Mouse (Mus musculus) ovary, postnatal 10 days (tissue): Measurements from ENCODE around the gene Fopnl.

Experiments
- DNase-seq: peaks from one replicate; pipeline ENCODE4 v3.0.0; 2022; ENCODE audit warnings: low spot score

Gene Fopnl

DNA sequence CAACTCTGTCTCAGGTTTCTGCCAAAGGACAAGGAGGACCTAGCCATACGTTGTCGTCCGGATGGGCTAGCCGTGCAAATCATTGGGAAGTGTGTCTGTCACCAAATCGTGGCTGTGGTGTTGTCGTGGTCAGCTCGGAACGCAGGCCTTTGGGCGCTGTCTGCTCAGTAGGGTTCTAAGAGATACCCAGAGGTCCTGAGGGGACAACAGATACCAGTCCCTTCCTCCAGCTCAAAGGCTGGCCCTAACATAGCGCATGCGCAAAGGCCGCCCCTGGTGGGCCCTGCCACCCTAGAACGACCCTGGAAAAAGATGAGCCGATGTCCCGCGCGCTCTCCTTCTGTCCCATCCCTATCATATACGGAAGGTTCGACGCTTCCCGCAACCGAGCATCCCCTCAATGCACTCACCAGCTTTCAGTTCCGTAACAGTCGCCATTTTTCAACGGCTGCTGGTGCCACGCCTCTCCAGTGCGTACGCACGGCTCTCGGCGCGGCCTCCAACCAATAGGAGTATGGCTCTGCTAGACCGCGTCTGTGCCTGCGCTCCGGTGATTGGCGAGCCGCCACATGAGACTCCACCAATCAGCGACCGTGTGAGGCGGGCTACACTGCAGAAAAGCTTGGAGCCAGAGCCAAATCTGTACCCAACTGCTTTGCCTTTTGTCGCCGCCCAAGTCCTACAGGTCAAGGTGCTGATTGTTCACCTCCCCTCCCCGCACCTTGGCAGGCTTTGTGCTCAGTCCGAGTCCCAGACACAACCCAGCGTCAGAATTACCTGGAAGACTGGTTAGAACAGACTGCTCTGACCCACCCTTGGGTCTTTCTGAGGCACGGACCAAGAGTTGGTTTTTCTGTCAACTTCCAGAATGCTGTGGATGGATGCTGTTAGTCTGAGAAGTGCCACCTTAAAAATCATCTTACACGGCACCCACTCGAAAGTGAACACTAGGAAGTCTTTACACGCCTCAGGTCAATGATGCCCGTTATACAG is at the start of gene Fopnl:
Fopnl (minus strand) TSS at position 522 of the 993 bp plus-strand sequence.
- DNase-seq: peak; percentile 88

DNA sequence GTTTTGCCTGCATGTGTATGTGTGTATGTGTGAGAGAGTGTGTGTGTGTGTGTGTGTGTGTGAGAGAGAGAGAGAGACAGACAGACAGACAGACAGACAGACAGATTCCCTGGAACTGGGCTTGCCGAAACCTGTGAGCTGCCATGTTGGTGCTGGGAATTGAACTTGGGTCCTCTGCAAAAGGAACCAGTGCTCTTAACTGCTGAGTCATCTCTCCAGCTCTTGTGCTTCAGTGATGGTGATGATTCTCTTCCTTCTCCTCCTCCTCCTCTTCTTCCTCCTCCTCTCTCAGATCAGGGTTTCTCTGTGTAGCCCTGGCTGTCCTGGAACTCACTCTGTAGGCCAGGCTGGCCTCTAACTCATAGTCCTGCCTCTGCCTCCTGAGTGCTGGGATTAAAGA is 48.8 kb upstream of the Fopnl start:
- DNase-seq: no peak

DNA sequence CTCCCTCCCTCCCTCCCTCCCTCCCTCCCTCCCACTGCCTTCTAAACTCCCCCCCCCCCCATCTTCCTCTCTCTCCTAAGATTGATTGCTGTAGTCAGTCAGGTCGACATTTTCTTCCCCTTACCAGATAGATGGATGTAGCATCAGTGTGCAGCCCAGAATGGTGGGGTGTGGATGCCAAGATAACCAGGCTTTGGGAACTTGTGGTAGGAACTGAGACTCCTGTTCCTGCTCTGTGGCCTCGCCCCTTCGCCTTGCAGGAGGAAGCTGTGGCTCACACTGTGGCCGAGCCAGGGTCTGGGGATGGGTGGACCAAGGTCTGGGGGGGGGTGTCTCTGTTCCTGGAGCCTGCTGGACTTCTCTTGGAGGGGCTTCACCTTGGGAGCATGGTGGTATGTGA is 48.3 kb upstream of the Fopnl start:
- no peak for DNase-seq

DNA sequence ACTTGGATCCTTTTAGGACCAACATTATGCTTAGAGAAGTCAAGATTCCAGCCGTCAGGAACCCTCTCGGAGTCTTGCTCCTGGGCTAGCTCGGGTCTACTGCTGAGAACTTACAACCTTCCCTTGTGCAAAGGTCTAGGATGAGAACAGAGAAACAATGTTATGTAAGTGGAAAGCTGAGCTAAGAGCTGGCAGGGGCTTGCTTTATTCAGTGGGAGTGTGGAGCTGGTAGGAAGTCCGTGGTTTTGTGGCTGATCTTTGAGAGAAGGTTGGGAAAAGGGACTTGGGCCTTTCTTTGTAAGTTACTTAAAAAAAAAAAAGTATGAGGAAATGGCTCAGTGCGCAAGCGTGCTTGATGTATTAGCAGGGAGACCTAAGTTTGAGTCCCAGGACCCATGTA is 46.9 kb upstream of the Fopnl start:
- no peak for DNase-seq

DNA sequence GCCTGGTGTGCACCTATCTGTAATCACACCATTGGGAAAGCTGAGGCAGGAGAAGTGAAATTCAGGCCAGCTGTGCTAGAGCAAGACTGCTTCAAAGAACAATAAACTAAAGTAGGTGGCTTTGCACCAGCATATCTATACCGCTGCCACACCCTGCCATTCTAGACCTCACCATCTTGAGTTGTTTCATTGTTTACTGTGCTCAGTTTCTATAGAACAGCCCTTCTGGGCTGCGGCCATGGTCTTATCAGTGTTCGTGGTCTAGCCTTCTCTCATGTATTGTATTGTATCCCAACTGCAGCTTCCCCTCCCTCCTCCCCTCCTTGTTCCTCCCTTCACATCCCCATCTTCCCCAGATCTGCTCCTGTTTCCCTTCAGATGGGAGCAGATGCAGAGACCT is 46.3 kb upstream of the Fopnl start:
- no peak for DNase-seq

DNA sequence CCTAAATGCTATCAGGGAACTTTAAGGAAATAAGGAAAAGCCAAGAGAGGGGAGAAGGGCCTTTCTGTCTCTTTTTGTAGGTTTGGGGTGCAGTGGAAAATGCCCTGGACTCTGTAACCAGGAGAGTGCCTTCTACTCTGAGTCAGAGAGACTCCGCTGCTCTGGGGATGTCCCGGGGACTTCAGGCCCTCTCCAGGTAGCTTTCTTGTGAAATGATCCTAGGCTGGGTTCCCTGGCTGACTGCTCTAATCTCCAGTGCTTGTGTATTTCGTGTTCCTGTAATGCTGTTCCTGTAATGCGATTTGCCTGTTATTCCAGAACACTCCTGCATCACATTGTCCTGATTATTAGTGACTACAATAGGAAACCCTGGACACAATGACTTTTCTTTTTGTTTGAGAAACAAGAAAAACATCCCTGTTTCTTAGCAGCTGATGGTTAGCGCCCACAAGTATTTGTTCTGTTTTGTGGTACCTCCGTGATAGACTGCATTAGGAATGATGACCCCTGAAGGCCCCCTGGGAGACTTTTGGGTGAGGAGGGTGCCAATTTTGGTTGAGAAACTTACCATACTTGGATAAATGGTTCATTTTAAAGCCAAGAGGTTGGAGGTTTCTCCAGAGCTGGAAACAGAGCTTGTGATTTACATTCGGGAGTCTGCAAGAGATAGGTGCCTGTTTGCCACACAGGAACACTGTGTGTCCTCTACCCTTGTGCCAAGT is 45.1 kb upstream of the Fopnl start:
- no peak for DNase-seq

DNA sequence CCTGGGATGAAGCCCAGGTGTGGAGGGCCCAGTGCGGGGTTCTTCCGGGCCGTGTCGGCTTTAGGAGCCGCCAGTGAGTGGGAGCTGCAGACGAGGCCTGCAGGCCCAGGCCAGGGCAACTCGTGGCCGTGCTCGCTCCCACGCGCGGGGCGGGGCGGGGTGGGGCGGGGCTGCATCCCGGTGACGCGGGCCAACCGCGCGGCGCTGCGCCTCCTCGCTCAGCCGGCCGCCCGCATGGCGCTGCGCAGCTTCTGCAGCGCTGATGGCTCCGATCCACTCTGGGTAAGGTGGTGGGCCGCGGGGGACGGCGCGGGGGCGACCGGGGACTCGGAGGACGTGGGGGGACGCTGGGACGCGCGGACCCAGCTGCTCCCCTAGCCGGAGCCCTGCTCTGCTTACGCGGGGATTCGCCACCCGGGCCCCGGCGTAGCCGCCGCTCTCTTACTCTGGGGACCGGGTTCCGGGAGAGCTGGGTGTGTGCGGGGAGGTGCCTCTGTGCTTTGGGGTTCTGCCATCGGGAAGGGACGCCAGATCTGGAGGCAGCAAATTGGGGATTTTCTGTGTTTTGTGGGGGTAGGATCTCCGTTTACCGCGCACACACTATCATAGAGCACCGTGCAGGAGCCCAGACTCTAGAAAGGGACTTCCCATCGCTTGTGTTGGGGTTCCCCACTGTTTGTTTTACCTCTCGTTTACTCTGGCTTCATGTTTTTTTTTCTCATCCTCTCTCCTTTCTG is 44.3 kb upstream of the Fopnl start, which contains the start of gene Abcc1:
Abcc1 (plus strand) TSS at position 197 of the 737 bp plus-strand sequence.
- DNase-seq: peak; percentile 49

DNA sequence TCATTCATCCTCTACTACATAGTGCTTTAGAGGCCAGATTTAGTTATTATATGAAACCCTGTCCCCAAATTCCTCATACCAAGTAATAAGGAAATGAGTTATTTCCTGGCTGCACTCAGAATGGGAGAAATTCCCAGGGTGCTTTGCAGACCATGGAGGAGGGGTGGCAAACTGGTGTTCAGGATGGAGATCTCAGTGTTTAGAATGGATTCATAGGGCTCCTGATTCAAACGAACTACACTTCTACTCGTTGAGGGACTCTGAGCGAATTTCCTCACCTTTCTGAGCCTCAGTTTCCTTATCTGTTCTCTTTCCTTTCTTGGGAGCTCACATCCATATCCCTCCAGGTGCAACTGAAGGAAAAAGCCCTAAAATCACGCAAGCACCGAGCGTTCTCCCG is 43.7 kb upstream of the Fopnl start:
- no peak for DNase-seq

DNA sequence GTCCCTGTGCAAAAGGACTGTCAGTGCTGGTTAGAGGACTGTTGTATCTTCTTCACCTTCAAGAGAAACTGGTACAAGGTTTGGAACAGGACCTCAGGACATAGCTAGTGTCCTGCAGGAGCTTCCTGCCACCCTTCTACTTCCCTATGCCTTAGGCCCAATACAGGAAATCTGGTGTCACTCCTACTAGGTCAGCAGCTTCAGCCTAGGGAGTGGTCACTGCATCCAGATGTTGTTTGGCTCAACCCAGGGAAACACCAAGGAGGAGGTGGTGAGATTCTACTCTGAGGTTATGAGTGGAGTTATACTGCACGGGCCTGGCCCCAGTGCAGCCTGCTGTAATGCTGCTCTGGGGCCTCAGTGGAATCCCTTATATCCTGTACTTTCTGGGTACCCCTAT is 41.3 kb upstream of the Fopnl start:
- DNase-seq: no peak

DNA sequence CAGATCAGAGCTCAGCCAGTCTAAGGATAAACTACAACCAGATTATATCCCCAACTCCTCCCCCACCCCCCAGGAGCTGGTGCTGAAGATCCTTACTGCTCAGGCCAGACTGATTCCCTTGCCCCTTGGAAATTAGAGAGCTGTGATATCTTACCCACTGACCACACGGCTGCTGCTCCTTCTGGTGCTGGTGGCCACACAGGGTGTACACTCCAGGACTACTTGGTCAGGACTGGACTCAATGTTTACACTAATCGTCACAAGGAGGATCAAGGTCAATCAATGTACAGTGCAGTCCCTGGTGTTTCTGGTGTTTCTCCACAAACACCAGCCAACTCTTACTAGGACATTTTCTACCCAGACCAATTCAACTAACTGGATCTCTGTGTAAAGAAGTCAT is 40.7 kb upstream of the Fopnl start:
- no peak for DNase-seq

DNA sequence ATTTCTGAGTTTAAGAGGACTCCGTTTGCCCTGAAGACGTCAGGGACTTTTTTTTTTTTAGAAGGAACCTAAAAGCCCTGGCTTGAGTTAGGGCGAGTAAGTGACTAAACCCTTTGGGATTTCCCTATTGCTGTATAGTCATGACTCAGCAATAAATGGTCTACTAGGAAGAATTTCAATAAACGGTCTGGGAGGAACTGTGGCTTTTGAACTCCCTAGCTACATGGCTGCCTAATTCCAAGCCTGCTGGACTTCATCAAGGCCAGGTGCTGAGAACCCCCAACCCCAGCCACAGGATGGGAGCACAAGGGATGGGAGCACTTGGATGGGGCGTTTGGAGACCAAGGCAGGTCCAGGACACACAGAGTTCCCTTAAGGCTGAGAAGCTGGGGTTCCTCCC is 35.5 kb upstream of the Fopnl start:
- no peak for DNase-seq

DNA sequence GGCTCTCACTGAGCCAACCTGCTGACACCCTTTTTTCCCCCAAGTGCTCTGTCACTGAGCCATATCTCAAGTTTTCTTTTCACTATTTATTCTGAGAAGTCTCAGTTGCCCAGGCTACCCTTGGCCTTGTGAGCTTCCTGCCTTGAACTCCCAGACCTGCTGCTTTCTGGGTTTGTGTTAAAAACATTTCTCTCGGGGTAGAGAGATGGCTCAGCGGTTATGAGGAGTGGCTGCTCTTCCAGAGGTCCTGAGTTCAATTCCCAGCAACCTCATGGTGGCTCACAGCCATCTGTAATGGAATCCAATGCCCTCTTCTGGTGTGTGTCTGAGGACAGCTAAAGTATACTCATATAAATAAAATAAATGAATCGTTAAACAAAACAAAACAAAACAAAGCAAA is 35.0 kb upstream of the Fopnl start:
- DNase-seq: no peak

DNA sequence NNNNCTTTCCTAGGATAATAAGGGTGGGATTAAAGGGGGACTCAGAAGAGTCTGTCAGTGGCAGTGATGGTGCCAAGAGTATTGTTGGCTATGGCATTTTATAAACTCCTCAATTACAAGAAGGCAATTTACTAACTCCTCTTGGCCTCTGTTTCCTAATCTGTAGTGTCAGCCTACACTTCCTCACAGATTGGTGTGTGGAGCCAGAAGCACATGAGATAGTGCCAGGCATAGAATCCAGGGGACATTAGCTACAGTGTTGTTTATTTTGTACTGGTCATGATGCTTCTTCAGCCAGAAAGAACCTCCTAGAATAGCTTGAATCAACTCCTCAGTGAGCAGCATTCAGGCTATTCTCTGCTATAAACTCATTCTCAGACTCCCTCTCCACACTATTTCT is 34.4 kb upstream of the Fopnl start:
- no peak for DNase-seq

DNA sequence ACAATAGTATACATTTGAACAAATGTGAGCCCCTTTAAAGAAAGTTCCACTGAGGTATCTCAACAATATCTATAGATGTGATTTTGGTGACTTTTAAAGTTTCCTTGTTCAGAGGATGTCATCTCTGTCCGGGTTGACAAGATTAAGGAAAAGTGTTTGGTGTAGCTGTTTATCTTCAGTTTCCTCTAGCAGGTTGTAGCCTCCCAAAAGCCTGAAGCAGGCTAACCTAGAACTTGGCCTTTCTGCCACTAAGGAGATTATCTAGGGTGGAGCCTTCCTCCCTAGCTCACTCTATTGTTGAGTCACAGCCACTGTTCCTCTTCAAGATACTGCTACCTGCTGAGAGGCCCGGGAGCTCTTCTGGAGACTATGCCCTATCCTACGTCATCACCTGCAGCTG is 27.8 kb upstream of the Fopnl start:
- DNase-seq: no peak

DNA sequence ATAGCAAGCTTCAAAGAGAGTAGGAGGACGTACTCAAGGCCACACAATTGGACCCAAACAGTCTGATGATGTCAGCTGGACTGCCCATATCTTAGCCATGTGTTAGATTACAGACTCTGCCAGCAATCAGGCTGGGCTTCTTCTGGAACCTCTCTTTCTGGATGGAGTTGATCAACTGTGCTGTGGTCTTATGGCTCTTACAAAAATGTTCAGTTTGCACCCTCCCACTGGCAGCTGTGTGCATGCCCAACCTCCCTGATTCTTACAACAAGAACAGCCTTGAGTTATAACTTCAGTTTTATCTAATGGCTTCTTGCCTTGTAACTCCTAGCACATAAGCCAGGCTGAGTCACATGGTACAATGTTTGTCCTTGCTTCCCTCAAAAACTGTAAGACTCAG is 11.0 kb upstream of the Fopnl start:
- no peak for DNase-seq

DNA sequence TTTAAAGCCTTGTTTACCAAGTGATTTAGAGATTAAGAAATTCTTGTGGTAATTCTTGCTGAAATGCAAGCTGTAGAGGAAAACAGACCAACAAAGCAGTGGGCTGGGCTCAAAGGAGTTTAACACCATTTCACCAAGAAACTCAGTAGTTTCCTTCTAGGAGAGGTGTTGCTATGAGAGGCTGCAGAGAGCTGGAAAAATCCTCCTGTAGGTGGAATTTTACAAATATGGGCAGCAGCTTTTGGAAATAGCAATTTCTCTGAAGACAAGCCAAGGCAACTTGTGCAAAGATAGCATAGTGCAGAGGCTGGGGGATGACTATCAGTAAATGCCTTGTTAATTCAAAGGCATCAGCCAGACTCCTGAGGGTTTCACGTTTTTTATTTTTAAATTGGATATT is 3.3 kb upstream of the Fopnl start:
- no peak for DNase-seq

DNA sequence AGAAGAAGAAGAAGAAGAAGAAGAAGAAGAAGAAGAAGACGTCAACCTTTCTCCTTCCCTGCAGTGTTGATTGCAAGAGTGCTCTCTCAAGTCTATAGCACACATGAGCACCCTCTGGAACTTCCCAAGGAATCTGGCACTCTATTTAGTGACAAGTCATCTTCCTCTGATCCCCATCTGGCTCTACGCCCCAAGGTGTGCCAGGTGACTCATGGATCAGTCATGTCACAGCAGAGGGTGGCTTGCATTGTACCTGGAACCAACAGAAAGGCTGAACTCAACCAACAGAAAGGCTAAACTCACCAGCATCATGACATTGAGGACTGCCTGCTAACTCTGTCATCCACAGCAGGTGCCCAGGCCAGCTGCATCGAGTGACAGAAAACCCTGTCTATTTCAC is 2.5 kb upstream of the Fopnl start:
- DNase-seq: no peak

DNA sequence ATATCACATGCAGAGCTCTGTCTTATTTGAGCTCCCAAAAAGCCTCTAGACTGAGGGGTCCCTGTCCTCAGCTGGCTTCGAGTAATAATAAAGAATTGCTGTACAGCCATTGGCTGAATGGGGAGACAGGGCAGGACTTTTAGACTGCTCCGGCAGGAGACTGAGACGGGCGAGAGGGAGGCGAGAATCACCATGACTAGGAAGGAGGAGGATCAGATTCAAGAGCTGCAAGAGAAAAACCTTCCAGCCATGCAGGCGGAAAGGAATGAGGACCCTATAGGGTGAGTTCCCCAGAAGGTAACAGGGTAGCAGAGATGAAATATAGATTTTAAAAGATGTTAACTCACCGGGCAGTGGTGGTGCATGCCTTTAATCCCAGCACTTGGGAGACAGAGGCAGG is 4.3 kb downstream of the Fopnl start:
- DNase-seq: no peak

DNA sequence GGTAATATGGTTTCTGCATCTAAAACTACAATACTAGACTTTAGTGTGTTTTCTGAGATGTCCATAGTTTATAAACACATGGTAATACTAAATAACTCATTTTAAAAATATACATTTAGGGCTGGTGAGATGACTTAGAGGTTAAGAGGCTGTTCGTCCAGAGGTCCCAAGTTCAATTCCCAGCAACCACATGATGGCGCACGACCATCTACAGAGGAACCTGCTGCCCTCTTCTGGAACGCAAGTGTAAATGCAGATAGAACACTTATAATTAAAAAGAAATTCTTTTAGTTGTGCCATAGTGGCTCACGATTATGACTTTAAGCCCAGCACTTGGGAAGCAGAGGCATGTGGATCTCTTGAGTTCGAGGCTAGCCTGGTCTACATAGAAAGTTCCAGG is 5.8 kb downstream of the Fopnl start:
- no peak for DNase-seq

DNA sequence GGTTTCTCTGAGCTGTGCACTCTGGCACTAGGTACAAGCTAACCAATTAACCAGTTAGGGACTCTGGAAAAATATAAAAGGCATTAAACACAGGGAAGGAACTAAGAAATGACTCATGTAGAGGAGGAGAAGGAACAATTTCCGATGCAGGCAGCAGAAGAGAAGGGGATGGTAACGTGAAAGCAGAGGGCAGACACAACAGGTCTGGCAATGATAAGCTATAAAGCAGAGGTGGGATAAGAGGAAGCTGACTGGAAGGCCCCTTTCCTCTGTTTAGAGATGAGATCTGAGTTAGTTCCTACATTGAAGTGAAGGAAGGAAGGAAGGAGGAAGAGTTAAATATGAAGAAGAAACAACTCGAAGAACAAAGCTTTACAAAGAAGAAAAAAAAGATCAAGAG is 7.4 kb downstream of the Fopnl start:
- no peak for DNase-seq

DNA sequence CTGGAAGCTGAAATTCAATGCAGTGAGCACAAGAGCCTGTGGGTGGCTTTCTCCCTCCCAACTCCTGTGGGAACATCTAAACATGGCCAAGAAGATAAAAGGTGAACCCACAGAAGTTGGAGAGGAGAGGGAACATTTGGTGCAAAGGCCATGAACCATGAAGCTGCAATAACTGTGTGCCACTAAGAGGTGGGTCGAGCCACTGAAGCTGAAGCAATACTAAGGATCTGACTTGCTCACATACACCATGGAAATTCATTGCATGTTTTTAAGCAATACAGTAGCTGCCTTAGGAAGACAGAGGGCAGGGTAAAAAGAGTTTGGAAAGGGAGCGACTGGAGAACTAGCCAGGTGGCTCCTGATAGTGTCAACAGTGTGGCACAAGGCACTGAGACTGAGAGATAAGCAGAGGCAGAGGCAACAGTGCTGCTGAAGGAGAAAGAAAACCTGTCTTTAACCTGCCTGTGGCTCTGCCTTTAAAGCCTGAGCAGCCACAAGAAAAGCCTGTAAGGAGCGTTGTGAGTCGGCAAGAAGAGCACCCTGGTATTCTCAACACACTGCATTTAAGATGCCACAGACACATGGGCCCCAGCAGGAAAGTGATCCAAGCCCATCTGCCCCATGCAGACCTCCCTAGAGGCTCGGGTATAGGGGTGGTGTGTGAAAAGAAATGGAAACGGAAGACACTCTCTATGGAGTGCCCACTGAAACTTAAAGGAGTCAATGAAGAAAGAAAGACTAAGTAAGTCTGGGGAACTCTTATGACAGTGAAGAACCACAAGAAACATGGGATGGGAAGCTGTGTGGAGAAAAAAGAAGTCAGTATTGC is 8.7 kb downstream of the Fopnl start:
- DNase-seq: no peak

DNA sequence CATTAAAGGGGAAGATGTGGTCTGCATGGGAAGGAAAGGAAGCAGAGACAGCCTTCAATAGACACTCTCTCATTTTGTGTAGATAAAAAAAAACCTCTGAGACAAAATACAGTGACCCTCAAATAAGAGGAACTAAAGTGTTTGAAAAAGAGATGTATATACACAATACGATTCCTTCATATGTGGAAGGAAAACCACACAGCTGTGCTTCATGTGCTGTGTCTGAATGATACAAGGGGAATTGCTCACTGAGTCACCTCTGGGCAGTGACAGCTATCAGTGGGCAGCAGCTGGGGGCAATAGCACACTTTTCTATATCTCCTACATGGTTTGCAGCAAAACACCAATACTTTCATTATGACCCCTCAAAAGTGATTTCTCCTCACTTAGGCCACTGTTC is 9.8 kb downstream of the Fopnl start:
- no peak for DNase-seq
